Mouse (Mus musculus): Measurements from ENCODE around the gene Prkce. TPM values are rescaled to one million over a fixed set of nuclear protein-coding genes. Genes with fewer than 3 reads are reported as not detected.

The Prkce gene
- total RNA-seq, 1 experiment = 1.7 TPM

GRCm38 (mm10) chr17:86329273-86330075 lies 161.9 kb downstream of the Prkce start:
- 0 out of 4 replicates have a peak, but pooled peaks cover 0 to 1% of the 10 kb centered on the region in 2 experiments for H3K4me1 ChIP-seq (ENCODE audit: control insufficient read depth in 2 of 2, insufficient read depth in 2 of 2, low read length in 2 of 2, poor library complexity in 1 of 2)
- in situ Hi-C loops (cut with MboI; ENCODE audit: low sequenced_read_pairs in 2 of 2, unreplicated experiment in 2 of 2) = no loop called here
- H3K27ac ChIP-seq (ENCODE audit: insufficient read depth, low read depth, low read length, poor library complexity, severe bottlenecking) = no peak overlapping the region
- no peak overlapping the region for H3K4me3 ChIP-seq (ENCODE audit: insufficient read depth in 1 of 2, low read depth in 1 of 2, low read length in 2 of 2, poor library complexity in 1 of 2, severe bottlenecking in 1 of 2)
- TF ChIP-seq ZNF384 (IDR thresholded peaks at IDR 0.05; ENCODE audit: low read depth, low read length) = no peak
- TF ChIP-seq ZC3H11A (IDR thresholded peaks at IDR 0.05; ENCODE audit: borderline replicate concordance, low read depth, low read length) = no peak
- no peak for TF ChIP-seq HCFC1 (IDR thresholded peaks at IDR 0.05; ENCODE audit: borderline replicate concordance, insufficient read depth, low read length)
- TF ChIP-seq MAFK (IDR thresholded peaks at IDR 0.05; ENCODE audit: insufficient read depth, low read depth, low read length) = no peak
- no peak for TF ChIP-seq CHD2 (IDR thresholded peaks at IDR 0.05; ENCODE audit: low read depth, low read length)
- no peaks in the 10 kb centered on the region for H3K36me3 ChIP-seq (ENCODE audit: control insufficient read depth, insufficient read depth, low read length, poor library complexity, severe bottlenecking)
- DNase-seq (ENCODE audit: low read depth, low spot score) = no peak
- H3K9me3 ChIP-seq (ENCODE audit: control insufficient read depth, insufficient read depth, low read depth, low read length) = no peaks in the 10 kb centered on the region
- H3K9ac ChIP-seq (ENCODE audit: insufficient read depth, low read depth, low read length, poor library complexity, severe bottlenecking) = no peak overlapping the region

- Histone ChIP-seq H3K9me3 (ENCODE audit: control insufficient read depth, insufficient read depth, low read depth, low read length) (no peaks in the 10 kb centered on the region), H3K36me3 (ENCODE audit: control insufficient read depth, insufficient read depth, low read length, poor library complexity, severe bottlenecking) (no peaks in the 10 kb centered on the region), H3K9ac (ENCODE audit: insufficient read depth, low read depth, low read length, poor library complexity, severe bottlenecking) (no peak overlapping the region), H3K4me1 (ENCODE audit: control insufficient read depth in 2 of 2, insufficient read depth in 2 of 2, low read length in 2 of 2, poor library complexity in 1 of 2) (0 out of 4 replicates have a peak, but pooled peaks cover 0 to 1% of the 10 kb centered on the region in 2 experiments), H3K4me3 (ENCODE audit: insufficient read depth in 1 of 2, low read depth in 1 of 2, low read length in 2 of 2, poor library complexity in 1 of 2, severe bottlenecking in 1 of 2) (no peak overlapping the region), H3K27ac (ENCODE audit: insufficient read depth, low read depth, low read length, poor library complexity, severe bottlenecking) (no peak overlapping the region)
- in situ Hi-C loops (cut with MboI; ENCODE audit: low sequenced_read_pairs in 2 of 2, unreplicated experiment in 2 of 2) = no loop called here
- TF ChIP-seq ZNF384 (IDR thresholded peaks at IDR 0.05; ENCODE audit: low read depth, low read length) = no peak
- TF ChIP-seq CHD2 (IDR thresholded peaks at IDR 0.05; ENCODE audit: low read depth, low read length) = no peak
- no peak for TF ChIP-seq HCFC1 (IDR thresholded peaks at IDR 0.05; ENCODE audit: borderline replicate concordance, insufficient read depth, low read length)
- no peak for TF ChIP-seq MAFK (IDR thresholded peaks at IDR 0.05; ENCODE audit: insufficient read depth, low read depth, low read length)
- no peak for TF ChIP-seq ZC3H11A (IDR thresholded peaks at IDR 0.05; ENCODE audit: borderline replicate concordance, low read depth, low read length)
- DNase-seq (ENCODE audit: low read depth, low spot score) = no peak
Observed at GRCm38 (mm10) chr17:86330076-86330955, 162.7 kb downstream of the Prkce start.

DNA sequence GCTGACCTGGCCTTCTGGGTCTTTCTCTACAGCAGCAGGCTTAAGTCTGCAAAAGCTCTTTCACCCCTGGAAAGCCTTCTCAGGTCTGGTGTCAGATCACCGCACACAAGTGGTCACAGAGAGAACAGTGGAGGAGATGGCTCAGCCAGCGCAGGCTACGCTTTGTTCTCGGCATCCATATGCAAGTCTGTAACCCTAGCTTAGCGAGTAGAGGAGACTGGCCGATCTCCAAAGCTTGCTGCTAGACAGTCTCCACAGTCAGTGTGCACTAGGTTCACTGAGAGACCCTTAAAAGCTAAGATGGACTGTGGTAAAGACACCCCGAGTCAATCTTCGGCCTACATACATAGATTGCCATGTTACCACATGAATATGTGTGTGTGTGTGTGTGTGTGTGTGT lies 164.2 kb downstream of the Prkce start:
- no peaks in the 10 kb centered on the region; a peak in 1 of 4 replicates for H3K4me1 ChIP-seq (ENCODE audit: control insufficient read depth in 2 of 2, insufficient read depth in 2 of 2, low read length in 2 of 2, poor library complexity in 1 of 2)
- no peak for DNase-seq (ENCODE audit: low read depth, low spot score)
- H3K36me3 ChIP-seq (ENCODE audit: control insufficient read depth, insufficient read depth, low read length, poor library complexity, severe bottlenecking) = no peaks in the 10 kb centered on the region
- no peak overlapping the region for H3K4me3 ChIP-seq (ENCODE audit: insufficient read depth in 1 of 2, low read depth in 1 of 2, low read length in 2 of 2, poor library complexity in 1 of 2, severe bottlenecking in 1 of 2)
- in situ Hi-C loops (cut with MboI; ENCODE audit: low sequenced_read_pairs in 2 of 2, unreplicated experiment in 2 of 2) = no loop called here
- H3K27ac ChIP-seq (ENCODE audit: insufficient read depth, low read depth, low read length, poor library complexity, severe bottlenecking) = no peak overlapping the region
- H3K9me3 ChIP-seq (ENCODE audit: control insufficient read depth, insufficient read depth, low read depth, low read length) = no peaks in the 10 kb centered on the region
- H3K9ac ChIP-seq (ENCODE audit: insufficient read depth, low read depth, low read length, poor library complexity, severe bottlenecking) = no peak overlapping the region
- no peak for TF ChIP-seq HCFC1 (IDR thresholded peaks at IDR 0.05; ENCODE audit: borderline replicate concordance, insufficient read depth, low read length)
- no peak for TF ChIP-seq CHD2 (IDR thresholded peaks at IDR 0.05; ENCODE audit: low read depth, low read length)
- no peak for TF ChIP-seq ZC3H11A (IDR thresholded peaks at IDR 0.05; ENCODE audit: borderline replicate concordance, low read depth, low read length)
- TF ChIP-seq MAFK (IDR thresholded peaks at IDR 0.05; ENCODE audit: insufficient read depth, low read depth, low read length) = no peak
- no peak for TF ChIP-seq ZNF384 (IDR thresholded peaks at IDR 0.05; ENCODE audit: low read depth, low read length)

- no peaks in the 10 kb centered on the region for H3K36me3 ChIP-seq (ENCODE audit: control insufficient read depth, insufficient read depth, low read length, poor library complexity, severe bottlenecking)
- no peak overlapping the region for H3K9ac ChIP-seq (ENCODE audit: insufficient read depth, low read depth, low read length, poor library complexity, severe bottlenecking)
- H3K4me3 ChIP-seq (ENCODE audit: insufficient read depth in 1 of 2, low read depth in 1 of 2, low read length in 2 of 2, poor library complexity in 1 of 2, severe bottlenecking in 1 of 2) = no peak overlapping the region
- no peak for DNase-seq (ENCODE audit: low read depth, low spot score)
- H3K9me3 ChIP-seq (ENCODE audit: control insufficient read depth, insufficient read depth, low read depth, low read length) = no peaks in the 10 kb centered on the region
- in situ Hi-C loops (cut with MboI; ENCODE audit: low sequenced_read_pairs in 2 of 2, unreplicated experiment in 2 of 2) = no loop called here
- no peaks in the 10 kb centered on the region; a peak in 1 of 4 replicates for H3K4me1 ChIP-seq (ENCODE audit: control insufficient read depth in 2 of 2, insufficient read depth in 2 of 2, low read length in 2 of 2, poor library complexity in 1 of 2)
- H3K27ac ChIP-seq (ENCODE audit: insufficient read depth, low read depth, low read length, poor library complexity, severe bottlenecking) = no peak overlapping the region
- no peak for TF ChIP-seq ZNF384 (IDR thresholded peaks at IDR 0.05; ENCODE audit: low read depth, low read length)
- TF ChIP-seq ZC3H11A (IDR thresholded peaks at IDR 0.05; ENCODE audit: borderline replicate concordance, low read depth, low read length) = no peak
- no peak for TF ChIP-seq CHD2 (IDR thresholded peaks at IDR 0.05; ENCODE audit: low read depth, low read length)
- TF ChIP-seq MAFK (IDR thresholded peaks at IDR 0.05; ENCODE audit: insufficient read depth, low read depth, low read length) = no peak
- no peak for TF ChIP-seq HCFC1 (IDR thresholded peaks at IDR 0.05; ENCODE audit: borderline replicate concordance, insufficient read depth, low read length)
Observed at GRCm38 (mm10) chr17:86334990-86335389, 167.4 kb downstream of the Prkce start.
